Mouse (Mus musculus) megakaryocyte, embryonic 14.5 days (primary cell): Measurements from ENCODE around the gene Lrch3. TPM values are rescaled to one million over a fixed set of nuclear protein-coding genes. Genes with fewer than 3 reads are reported as not detected.
A peak's percentile ranks its signal among the peaks of the same experiment; 100 is the strongest.
"Not testable (repeated sequence)": the region's sequence is repeated elsewhere in the genome, so short reads cannot be mapped to it uniquely, and the experiment has no call there.

Source experiments
- H3K27me3 ChIP-seq: replicated peaks from 2 replicates; pipeline ENCODE3; 2012; ENCODE audit warnings: inconsistent platforms
- H3K36me3 ChIP-seq: replicated peaks from 2 replicates; pipeline ENCODE3; 2012; ENCODE audit warnings: low read length, inconsistent platforms, mixed read lengths
- H3K4me1 ChIP-seq: 2 replicates; pipeline ENCODE4 v1.6.1; 2012; ENCODE audit warnings: inconsistent platforms
- H3K4me3 ChIP-seq: replicated peaks from 2 replicates; pipeline ENCODE3; 2012; ENCODE audit warnings: moderate library complexity, mild to moderate bottlenecking, inconsistent platforms
- H3K9me3 ChIP-seq: 2 replicates; pipeline ENCODE4 v1.6.1; 2012; ENCODE audit warnings: inconsistent platforms
- FLI1 ChIP-seq: IDR thresholded peaks from 2 replicates; pipeline ENCODE4 v1.6.1; 2012; ENCODE audit warnings: low read length, inconsistent platforms, mixed read lengths
- GATA1 ChIP-seq: IDR thresholded peaks from 3 replicates; pipeline ENCODE4 v1.6.1; 2012; ENCODE audit warnings: mixed read lengths, low read length, inconsistent platforms, borderline replicate concordance
- polyA plus RNA-seq: library from polyadenylated mRNA; stranded (reverse); fragments of >175 nt; gene quantifications from 2 replicates; pipeline ENCODE4 v1.2.3, GENCODE M21; 2012; ENCODE audit warnings: low replicate concordance; ENCODE audit not compliant: insufficient read depth

The Lrch3 gene
- polyA plus RNA-seq, 1 experiment, result 2.7 TPM

DNA sequence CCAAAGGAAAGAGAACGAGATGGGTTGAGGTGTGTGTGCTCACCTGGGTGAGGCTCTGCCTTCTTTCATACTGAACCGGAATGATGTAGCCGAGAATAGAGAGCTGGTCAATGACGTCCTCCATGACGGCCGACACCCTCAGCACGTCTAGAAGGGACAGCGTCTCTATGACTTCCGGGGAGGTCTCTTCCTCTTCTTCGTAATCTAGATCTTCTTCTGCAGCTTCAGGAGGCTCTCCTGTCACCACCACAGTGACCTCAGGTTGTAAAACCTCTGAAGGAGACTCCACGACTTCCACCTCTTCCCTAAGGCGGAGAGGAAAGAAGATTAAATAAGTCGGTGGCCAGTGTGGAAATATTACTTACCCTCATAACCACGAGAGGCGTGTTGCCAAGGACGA is 135.9 kb downstream of the Lrch3 start:
- H3K4me1 ChIP-seq, result peaks cover 11% of the 10 kb centered on the region
- no peak for TF ChIP-seq GATA1
- TF ChIP-seq FLI1, result no peak
- no peaks in the 10 kb centered on the region for H3K36me3 ChIP-seq
- H3K4me3 ChIP-seq, result no peak overlapping the region
- H3K9me3 ChIP-seq, result peaks cover 3% of the 10 kb centered on the region; the same call in 1 of the 2 replicates
- H3K27me3 ChIP-seq, result no peaks in the 10 kb centered on the region

DNA sequence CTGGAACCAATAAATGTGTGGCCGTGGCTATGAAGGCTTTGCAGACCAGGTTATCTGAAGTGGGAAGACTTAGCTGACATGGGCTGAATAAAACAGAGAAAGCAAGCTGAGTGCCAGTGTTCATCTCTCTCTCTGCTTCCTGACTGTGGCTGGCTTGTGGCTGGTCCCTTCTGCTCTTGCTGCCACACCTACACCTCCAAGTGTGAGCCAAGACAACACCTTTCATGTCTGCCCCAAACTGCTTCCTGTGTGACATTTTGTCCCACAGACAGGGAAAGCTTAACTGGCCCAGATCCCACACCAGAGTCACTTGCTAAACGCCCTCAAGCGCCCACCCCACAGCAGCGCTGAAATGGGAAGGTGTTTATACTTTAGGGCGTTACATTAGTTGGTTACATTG is 139.2 kb downstream of the Lrch3 start:
- H3K36me3 ChIP-seq, result peaks cover 7% of the 10 kb centered on the region
- peaks cover 18% of the 10 kb centered on the region for H3K4me1 ChIP-seq
- TF ChIP-seq FLI1 (no peak), GATA1 (no peak)
- no peaks in the 10 kb centered on the region for H3K27me3 ChIP-seq
- no peak overlapping the region for H3K4me3 ChIP-seq
- H3K9me3 ChIP-seq, result peaks cover 3% of the 10 kb centered on the region; the same call in 1 of the 2 replicates

GRCm38 (mm10) chr16:33054927-33055326 is 141.0 kb downstream of the Lrch3 start:
- not testable (repeated sequence) for H3K9me3 ChIP-seq, H3K27me3 ChIP-seq
- peak overlapping the region; percentile 44 for H3K4me3 ChIP-seq
- H3K36me3 ChIP-seq, result peaks cover 25% of the 10 kb centered on the region
- peaks cover 35% of the 10 kb centered on the region for H3K4me1 ChIP-seq

- Histone ChIP-seq H3K4me3 (peak overlapping the region; percentile 97), H3K27me3 (no peaks in the 10 kb centered on the region), H3K4me1 (peaks cover 40% of the 10 kb centered on the region), H3K9me3 (no peaks in the 10 kb centered on the region), H3K36me3 (peaks cover 32% of the 10 kb centered on the region)
- TF ChIP-seq FLI1 (no peak), GATA1 (no peak)
Measured at GRCm38 (mm10) chr16:33055655-33056054, 141.8 kb downstream of the Lrch3 start.

DNA sequence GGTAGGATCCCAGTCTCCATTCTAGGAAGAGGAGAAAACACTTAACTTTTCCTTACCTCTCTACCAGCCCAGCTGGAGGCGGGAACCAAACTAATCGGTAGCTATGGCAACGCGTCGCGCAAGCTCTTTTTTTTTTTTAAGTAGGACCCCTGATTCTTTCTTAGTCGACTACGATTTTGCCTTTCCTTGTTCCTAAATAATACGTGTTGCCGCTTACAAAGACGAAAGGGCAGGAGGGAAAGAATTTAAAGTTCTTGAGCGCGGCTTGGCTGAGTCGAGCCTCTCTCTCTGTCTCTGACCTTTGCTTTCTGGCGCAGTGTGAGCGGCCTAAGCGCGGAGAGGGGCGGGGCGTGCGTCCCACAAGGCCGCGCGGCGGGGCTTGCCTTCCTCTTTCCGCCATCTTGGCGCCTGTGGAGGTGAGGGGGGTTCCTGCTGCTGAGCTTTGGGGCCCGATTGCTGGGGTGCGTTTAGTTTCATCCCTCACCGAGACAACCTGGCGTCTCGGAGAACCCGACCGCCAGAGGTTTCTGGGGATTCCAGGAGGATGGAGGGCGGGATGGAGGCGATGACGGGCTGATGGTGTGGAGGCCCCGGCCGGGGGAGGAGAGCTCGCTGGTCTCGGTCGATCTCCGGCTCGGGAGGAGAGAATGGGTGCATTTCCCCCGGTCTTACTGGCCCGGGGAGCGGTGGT is 142.3 kb downstream of the Lrch3 start, which contains the start of the genes Iqcg and Rpl35a:
Iqcg (minus strand) TSS at position 124 of the 691 bp plus-strand sequence.
Rpl35a (plus strand) TSS at position 359 of the 691 bp plus-strand sequence.
- Histone ChIP-seq H3K4me1 (peaks cover 44% of the 10 kb centered on the region), H3K4me3 (peak within 1 kb of the TSS; percentile 97), H3K36me3 (peaks cover 36% of the 10 kb centered on the region), H3K9me3 (no peaks in the 10 kb centered on the region), H3K27me3 (no peaks in the 10 kb centered on the region)
- no peak for TF ChIP-seq FLI1
- TF ChIP-seq GATA1, result no peak

DNA sequence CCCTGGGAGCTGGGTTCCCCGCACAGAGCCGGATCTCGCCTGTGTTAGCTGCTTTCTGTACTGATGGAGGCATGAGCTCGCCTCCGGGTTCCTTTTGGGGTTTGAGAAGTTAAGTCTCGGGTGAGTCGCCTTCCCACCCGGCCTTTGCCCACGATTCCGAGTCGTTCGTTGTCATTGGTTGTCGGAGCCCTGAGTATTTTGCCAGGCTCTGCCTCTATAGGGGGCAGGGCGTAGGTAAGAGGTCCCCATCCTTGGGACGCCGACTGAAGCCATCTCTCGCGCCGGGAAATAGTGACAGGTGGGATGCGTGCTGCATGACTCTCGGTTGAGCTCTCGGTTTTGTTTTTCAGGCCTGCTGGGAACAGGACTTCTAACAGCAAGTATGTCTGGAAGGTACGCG is 142.9 kb downstream of the Lrch3 start:
- peaks cover 48% of the 10 kb centered on the region for H3K4me1 ChIP-seq
- TF ChIP-seq GATA1 (no peak), FLI1 (no peak)
- peaks cover 36% of the 10 kb centered on the region for H3K36me3 ChIP-seq

DNA sequence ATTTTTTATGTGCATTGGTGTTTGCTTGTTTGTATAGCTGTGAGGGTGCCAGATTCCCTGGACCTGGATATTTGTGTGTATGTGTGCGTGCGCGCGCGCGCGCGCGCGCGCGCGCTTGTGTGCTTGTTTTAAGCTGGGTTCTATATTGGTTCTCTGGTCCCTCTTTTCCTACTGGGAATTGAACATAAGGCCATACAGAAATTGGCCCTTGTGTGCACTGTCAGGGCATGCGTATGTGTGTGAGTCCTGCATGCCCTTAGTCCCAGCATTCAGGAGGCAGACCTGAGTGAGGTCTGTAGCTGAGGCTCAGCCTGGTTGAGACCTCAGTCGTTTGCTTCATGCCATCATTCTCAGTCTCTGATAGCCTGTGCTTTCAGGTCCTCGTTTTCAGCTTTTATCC is 144.1 kb downstream of the Lrch3 start:
- no peak for TF ChIP-seq FLI1
- TF ChIP-seq GATA1, result no peak
- Histone ChIP-seq H3K9me3 (no peaks in the 10 kb centered on the region), H3K27me3 (no peaks in the 10 kb centered on the region), H3K4me3 (peak overlapping the region; percentile 97), H3K36me3 (peaks cover 36% of the 10 kb centered on the region), H3K4me1 (peaks cover 54% of the 10 kb centered on the region)

More for the DNA sequence above, 142.9 kb downstream of the Lrch3 start:
- no peaks in the 10 kb centered on the region for H3K9me3 ChIP-seq
- H3K4me3 ChIP-seq, result peak overlapping the region; percentile 97
- no peaks in the 10 kb centered on the region for H3K27me3 ChIP-seq

DNA sequence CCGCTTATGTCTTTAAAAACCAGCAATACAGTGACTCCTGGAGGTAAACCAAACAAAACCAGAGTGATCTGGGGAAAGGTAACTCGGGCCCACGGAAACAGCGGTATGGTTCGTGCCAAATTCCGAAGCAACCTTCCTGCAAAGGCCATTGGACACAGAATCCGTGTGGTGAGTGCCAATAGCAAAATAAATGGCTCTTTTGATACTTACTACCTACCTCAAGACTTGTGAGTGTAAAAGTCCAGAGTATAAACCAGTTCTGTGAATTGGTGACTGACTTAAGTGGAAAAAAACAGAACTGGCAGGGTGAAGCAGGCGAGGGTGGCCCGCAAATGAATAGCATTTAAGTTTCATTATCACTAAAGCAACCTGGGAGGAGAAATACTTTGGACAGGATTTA is 144.8 kb downstream of the Lrch3 start:
- not testable (repeated sequence) for H3K4me3 ChIP-seq, H3K9me3 ChIP-seq, H3K27me3 ChIP-seq
- Histone ChIP-seq H3K36me3 (peaks cover 36% of the 10 kb centered on the region), H3K4me1 (peaks cover 57% of the 10 kb centered on the region)

DNA sequence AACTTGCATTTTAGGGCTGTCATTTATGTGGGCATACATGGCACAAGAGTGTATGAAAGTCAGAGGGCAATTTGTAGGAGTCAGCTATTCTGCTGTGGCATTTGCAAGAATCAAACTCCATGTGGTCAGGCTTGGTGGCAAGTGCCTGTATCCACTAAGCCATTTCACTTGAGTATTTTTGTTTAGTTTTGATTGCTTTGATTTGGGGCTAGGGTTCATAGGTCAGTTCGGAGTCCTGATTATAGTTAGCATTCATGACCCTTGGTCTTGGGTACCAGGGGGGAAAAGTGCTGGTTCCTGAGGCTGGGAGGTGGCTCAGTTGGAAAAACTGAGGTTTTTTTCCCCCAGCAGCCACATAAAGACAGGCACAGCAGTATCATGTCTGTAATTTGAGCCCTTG is 145.6 kb downstream of the Lrch3 start:
- H3K27me3 ChIP-seq, result no peaks in the 10 kb centered on the region
- H3K4me1 ChIP-seq, result peaks cover 62% of the 10 kb centered on the region
- TF ChIP-seq GATA1 (no peak), FLI1 (no peak)
- H3K36me3 ChIP-seq, result peaks cover 36% of the 10 kb centered on the region
- H3K4me3 ChIP-seq, result no peak overlapping the region
- H3K9me3 ChIP-seq, result no peaks in the 10 kb centered on the region

- Histone ChIP-seq H3K4me3 (no peak overlapping the region), H3K4me1 (peaks cover 58% of the 10 kb centered on the region), H3K27me3 (no peaks in the 10 kb centered on the region), H3K9me3 (no peaks in the 10 kb centered on the region), H3K36me3 (peaks cover 36% of the 10 kb centered on the region)
- TF ChIP-seq FLI1 (no peak), GATA1 (no peak)
Measured at GRCm38 (mm10) chr16:33060926-33061325, 147.0 kb downstream of the Lrch3 start.

GRCm38 (mm10) chr16:33061400-33061799 is 147.5 kb downstream of the Lrch3 start:
- no peaks in the 10 kb centered on the region for H3K27me3 ChIP-seq
- H3K36me3 ChIP-seq, result peaks cover 36% of the 10 kb centered on the region

More at GRCm38 (mm10) chr16:33061400-33061799, 147.5 kb downstream of the Lrch3 start:
- TF ChIP-seq FLI1 (no peak), GATA1 (no peak)
- Histone ChIP-seq H3K4me1 (peaks cover 58% of the 10 kb centered on the region), H3K9me3 (no peaks in the 10 kb centered on the region), H3K4me3 (no peak overlapping the region)
